Mouse (Mus musculus): ENCODE results near the gene Mapkbp1.
A peak's percentile ranks its signal among the peaks of the same experiment; 100 is the strongest.

Mapkbp1 gene

DNA sequence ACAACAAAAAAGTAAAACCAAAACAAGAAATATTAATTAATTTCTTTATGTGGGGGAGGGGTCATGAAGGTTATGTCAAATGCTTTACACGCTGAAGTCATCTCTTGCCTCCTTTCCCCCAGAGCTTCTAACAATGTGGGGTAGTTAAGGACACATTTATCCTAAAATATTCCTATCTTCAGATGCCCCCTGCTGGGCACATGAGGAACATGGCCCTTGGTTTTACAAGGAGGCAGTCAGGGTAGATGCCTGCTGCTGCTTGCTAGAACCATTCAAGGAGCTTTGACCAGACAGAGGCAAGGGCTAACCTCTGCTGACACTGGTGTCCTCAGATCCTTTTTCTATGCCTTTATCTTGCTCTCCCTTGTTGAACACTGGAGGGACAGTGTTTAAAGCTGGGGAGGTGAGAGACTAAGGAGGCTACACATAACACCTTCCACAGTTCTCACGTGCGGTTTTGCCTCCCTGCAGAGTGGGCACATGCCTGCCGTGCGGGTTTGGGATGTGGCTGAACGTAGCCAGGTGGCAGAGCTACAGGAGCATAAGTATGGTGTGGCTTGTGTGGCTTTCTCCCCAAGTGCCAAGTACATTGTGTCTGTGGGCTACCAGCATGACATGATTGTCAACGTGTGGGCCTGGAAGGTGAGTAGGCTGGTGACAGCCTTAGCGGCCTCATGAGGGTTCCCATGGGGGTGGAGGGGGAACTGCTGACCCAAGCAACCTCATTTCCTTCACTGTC lies 39.1 kb downstream of the Mapkbp1 start:
- peak; percentile 54 for DNase-seq

DNA sequence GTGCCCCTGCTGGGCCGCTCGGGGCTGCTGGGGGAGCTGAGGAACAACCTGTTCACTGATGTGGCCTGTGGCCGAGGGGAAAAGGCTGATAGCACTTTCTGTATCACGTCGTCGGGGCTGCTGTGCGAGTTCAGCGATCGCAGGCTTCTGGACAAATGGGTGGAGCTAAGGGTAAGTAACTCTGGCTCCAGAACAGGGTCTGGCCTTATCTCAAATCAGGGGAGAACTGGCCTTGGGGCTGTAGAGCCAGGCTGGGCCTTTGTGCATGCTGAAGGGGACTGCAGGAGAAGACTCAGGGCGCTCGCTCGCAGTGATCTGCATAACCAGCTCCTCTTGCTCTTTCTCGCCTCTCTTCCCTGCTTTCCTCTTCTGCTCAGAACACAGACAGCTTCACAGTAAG lies 40.4 kb downstream of the Mapkbp1 start:
- no peak for DNase-seq

GRCm38 (mm10) chr2:120013831-120014486 lies 41.5 kb downstream of the Mapkbp1 start:
- no peak for DNase-seq

- no peak for DNase-seq
Observed at GRCm38 (mm10) chr2:120015882-120016281, 43.4 kb downstream of the Mapkbp1 start.

DNA sequence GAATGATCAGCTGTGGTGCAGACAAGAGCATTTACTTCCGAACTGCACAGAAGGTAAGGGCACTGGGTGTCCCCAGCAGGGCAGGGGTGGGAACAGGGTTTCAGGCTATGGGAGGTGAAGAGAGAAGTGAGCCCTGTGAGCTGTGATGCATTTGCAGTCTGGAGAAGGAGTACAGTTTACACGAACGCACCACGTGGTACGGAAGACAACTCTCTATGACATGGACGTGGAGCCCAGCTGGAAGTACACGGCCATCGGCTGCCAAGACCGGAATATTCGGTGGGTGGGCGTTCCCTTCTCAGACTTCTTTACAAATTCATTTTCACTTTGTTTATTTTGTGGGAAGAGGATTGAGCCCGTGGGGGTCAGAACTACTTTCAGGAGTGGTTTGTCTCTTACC lies 45.1 kb downstream of the Mapkbp1 start:
- no peak for DNase-seq

DNA sequence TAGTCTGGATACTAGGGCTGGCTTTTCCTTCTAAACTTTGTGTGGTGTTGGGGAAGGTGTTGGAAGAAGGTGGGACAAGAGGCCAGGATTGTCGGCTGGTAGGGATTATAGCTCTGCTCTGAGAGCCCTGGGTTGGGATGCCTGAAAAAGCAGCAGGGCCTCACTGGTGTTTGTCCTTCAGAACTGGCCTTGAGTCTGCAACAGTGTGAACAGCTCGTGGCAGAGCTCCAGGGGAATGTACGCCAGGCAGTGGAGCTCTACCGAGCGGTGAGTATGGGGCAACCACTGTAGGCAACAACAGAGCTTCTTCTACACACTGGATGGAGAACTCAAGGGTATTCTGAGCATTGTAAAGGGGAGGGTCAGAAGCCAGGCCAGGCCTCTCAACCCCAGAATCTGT lies 51.8 kb downstream of the Mapkbp1 start:
- DNase-seq = no peak

DNA sequence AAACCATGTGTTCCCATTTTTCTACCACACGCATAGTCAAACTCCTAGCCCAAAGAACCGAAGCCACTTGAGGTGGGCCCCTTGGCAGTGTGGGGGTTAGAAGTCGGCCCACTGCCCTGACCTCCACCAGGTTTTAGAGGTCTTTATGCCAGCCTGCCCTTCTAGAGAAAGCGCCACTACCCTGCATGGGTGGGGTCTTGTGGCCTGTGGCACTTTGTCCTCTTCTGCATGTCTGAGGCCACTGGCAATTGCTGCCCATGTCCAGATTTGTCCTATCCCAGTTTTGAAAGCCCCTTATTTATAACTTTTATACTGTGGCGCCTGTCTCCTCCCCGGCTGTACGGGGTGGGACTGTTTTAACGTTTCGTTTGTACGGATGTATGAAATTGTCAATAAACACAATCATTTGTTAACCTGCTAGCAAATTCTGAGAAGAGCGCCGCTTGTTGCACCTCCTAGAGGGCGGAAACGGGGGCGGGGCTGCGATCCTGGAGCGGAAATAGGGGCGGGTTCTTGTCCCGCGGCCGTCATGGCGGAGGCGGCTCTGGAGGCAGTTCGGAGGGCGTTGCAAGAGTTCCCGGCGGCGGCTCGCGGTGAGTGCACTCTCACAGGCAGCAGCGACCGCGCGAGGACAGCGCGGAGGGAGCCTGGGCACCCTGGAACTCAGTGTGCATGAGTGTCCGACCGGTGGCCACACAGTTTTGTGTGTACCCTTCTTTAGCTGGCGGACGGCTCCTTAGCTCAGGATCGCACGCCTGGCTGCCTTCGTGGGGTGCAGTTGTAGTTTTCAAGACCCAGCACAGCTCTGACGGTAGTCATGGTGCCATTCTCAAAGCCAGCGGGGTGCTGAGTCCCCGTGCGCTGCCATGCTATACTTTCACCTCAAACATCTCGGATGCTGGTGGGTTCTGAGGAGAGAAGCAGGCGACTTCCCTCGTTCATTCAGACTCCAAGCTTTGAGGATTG lies 54.8 kb downstream of the Mapkbp1 start, which contains the start of the genes Jmjd7 and Gm28042:
TSS of gene Jmjd7 (plus strand) at position 500 of the 966 bp plus-strand sequence.
TSS of gene Gm28042 (plus strand) at position 510 of the 966 bp plus-strand sequence.
- peak; percentile 91 for DNase-seq

DNA sequence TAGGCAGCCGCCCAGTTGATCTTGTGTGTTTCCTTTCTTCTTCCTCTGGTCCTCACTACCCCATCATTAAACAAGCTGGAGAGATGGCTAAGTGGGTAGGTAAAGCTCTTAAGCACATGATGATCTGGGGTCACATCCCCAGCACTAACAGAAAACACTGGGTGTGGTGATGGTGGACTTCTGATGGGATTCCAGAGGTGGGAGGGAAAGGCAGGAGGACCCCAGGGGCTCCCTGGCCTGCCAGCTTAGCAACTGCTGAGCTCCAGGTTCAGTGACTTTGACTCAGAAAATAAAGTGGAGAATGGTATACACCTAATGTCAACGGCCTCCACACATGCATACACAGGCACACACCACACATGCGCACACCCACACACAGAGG lies 55.4 kb downstream of the Mapkbp1 start:
- DNase-seq = no peak

GRCm38 (mm10) chr2:120030380-120030779 lies 57.9 kb downstream of the Mapkbp1 start:
- no peak for DNase-seq

GRCm38 (mm10) chr2:120032726-120033467 lies 60.4 kb downstream of the Mapkbp1 start, which contains the start of gene Pla2g4b:
Pla2g4b (plus strand) TSS chr2:120033417.
- DNase-seq = no peak

GRCm38 (mm10) chr2:120033726-120034125 lies 61.2 kb downstream of the Mapkbp1 start:
- peak; percentile 25 for DNase-seq

- no peak for DNase-seq
Observed at GRCm38 (mm10) chr2:120037744-120038143, 65.2 kb downstream of the Mapkbp1 start.

DNA sequence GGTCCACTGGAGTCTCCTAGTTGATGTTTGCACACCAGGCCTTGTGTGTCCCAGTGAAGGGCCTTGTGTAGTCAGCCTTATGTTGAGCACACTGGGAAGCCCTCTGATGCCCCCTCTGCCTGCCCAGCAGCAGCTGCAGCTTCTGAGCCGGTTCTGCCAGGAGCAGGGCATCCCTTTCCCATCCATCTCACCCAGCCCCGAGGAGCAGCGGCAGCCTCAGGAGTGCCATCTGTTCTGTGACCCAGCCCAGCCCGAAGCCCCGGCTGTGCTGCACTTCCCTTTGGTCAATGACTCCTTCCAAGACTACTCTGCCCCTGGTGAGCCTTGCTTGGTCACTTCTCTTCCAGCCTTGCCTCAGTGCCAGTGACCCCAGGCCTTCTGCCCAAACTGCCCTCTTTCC lies 68.5 kb downstream of the Mapkbp1 start:
- no peak for DNase-seq

- no peak for DNase-seq
Observed at GRCm38 (mm10) chr2:120044101-120044603, 71.7 kb downstream of the Mapkbp1 start.

DNA sequence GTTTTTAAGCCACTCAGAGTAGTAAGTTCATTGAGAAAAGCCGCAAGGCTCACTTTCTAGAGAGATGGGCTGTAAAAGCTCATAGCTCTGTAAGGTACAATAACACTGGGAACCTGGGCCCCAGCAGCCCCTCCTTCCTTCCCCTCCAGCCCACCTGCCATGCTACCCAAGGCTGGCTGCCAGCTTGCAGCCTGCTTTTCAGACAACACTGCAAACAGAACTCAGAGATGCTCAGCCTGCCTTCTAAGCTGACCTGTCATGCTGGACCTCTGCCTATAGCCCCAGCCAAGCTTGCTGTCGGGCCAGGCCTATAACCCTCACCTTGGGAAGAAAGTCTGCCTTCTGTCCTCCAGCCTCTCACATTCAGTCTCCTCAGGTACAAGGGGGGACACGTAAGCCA lies 72.2 kb downstream of the Mapkbp1 start:
- DNase-seq = no peak

- DNase-seq = no peak
Observed at GRCm38 (mm10) chr2:120046486-120047310, 74.2 kb downstream of the Mapkbp1 start.

GRCm38 (mm10) chr2:120048173-120048572 lies 75.7 kb downstream of the Mapkbp1 start:
- no peak for DNase-seq

- DNase-seq = peak; percentile 30
Observed at GRCm38 (mm10) chr2:120049632-120050274, 77.3 kb downstream of the Mapkbp1 start.

DNA sequence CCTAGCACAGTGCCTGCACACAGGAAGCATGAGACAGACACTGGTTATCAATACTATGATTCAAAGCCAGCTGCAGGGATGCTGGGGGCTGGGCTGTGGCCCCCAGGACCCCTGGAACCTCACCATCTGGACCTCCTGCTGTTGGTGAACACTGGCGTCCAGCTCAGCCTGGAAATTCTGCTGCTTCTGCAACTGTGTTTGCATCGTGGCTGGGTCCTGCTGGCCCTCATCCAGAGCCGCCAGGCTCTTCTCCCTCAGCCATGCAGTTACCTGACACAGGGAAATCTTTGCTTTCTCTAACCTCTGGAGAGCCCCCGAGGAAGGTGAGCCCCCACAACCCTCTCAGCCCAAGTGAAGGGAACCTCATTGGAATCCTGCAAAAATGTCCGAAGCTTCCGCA lies 78.9 kb downstream of the Mapkbp1 start:
- DNase-seq = no peak

DNA sequence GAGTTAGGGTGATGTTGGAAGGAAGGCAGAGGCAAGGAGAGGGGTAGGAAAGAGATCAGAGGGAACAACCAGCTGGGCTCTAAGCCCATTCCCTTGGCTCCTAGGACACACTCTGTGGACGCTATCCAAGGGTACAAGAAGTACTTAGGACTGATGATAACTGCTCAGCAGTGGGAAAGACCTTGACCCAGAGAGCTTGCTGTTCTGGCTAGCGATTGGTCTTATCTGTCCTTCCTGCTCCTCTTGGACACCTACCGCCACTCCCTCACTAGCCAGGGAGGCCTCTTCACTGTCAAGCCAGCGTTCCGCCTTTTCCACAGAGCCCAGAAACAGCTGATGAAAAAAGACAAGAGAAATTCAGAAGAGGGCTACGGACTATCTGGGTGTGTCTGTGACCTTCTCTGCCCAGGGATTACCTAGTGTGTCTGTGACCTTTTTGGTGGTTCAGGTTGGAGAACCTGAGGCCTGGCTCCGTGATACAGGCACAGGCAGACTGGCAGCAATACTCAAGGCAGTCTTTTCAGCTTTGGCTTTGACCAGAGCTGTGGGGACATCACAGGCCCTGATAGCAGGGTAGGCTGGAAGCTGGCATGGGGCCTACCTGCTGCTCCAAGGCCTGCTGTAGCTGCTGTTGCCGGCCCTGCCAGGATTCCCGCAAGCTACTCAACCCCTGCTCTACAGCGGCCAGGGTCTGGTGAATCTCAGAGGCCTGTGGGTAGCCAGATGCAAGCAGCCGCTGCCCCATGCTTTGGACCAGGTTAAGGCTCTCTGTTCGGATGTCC lies 82.5 kb downstream of the Mapkbp1 start:
- no peak for DNase-seq

Measured in right cerebral cortex, postnatal 4 days (tissue).